9 mouse cellular contexts compared by ENCODE assay signal in the genomic region with DNA sequence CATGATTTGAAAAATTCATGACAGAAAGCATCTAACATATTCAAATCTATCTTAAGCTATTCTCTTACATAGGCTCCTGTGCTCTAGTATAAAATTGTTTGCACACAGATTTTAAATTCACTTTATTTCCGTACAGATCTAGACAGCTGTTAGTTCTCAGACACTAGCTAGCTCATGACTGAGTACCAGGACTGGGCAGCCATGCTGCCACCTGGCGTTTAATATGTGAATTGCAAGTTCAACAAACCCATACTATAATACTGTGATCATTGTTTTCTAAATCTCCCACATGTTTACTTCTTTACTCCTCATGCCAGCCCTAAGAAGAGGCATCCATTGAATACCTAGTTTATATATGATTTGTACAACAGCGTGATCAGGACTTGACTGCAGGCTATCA. TPM values are rescaled to one million over a fixed set of nuclear protein-coding genes. Genes with fewer than 3 reads are reported as not detected.
DNase-seq lines count a peak whose midpoint lies in the region; ATAC-seq lines count a peak whose summit lies in the region.
"Had no signal": no experiment of that assay in that cellular context is flagged by ENCODE, and none has a peak within 500 bp of the region (broad histone marks: within the 10 kb centered on the region; RNA-seq: fewer than 3 reads in every experiment).

No protein-coding gene starts in this region.

- no peaks in the 10 kb centered on the region for H3K36me3 ChIP-seq in neural tube, embryonic 15.5 days
- H3K36me3 ChIP-seq in forebrain, embryonic 11.5 days (ENCODE audit: control insufficient read depth, insufficient read depth, low read length): no peaks in the 10 kb centered on the region
- no peaks in the 10 kb centered on the region for H3K36me3 ChIP-seq in liver, embryonic 12.5 days
- H3K36me3 ChIP-seq: stomach, embryonic 15.5 days had no signal

- H3K9ac ChIP-seq in neural tube, embryonic 15.5 days (replicated peaks): no peak overlapping the region
- H3K9ac ChIP-seq in forebrain, embryonic 11.5 days (ENCODE audit: low read length): no peak overlapping the region
- H3K9ac ChIP-seq in liver, embryonic 12.5 days: no peak overlapping the region
- H3K9ac ChIP-seq: stomach, embryonic 15.5 days had no signal

- H3K27me3 ChIP-seq in neural tube, embryonic 15.5 days (replicated peaks): no peaks in the 10 kb centered on the region
- no peaks in the 10 kb centered on the region for H3K27me3 ChIP-seq in forebrain, embryonic 11.5 days (ENCODE audit: control insufficient read depth, insufficient read depth, low read length)
- H3K27me3 ChIP-seq in liver, embryonic 12.5 days (replicated peaks): no peaks in the 10 kb centered on the region
- H3K27me3 ChIP-seq: stomach, embryonic 15.5 days had no signal

- H3K4me1 ChIP-seq in neural tube, embryonic 15.5 days: no peaks in the 10 kb centered on the region
- H3K4me1 ChIP-seq in forebrain, embryonic 11.5 days (replicated peaks; ENCODE audit: control insufficient read depth, insufficient read depth, low read length): no peaks in the 10 kb centered on the region
- H3K4me1 ChIP-seq in liver, embryonic 12.5 days: no peaks in the 10 kb centered on the region
- H3K4me1 ChIP-seq: stomach, embryonic 15.5 days had no signal

- no peaks in the 10 kb centered on the region for H3K9me3 ChIP-seq in neural tube, embryonic 15.5 days (replicated peaks)
- H3K9me3 ChIP-seq in forebrain, embryonic 11.5 days (ENCODE audit: control insufficient read depth, low read length): no peaks in the 10 kb centered on the region; the same call in 1 of the 2 replicates
- H3K9me3 ChIP-seq in liver, embryonic 12.5 days (replicated peaks): no peaks in the 10 kb centered on the region
- H3K9me3 ChIP-seq: stomach, embryonic 15.5 days had no signal

- no peak overlapping the region for H3K4me3 ChIP-seq in neural tube, embryonic 15.5 days (replicated peaks)
- H3K4me3 ChIP-seq in forebrain, embryonic 11.5 days (ENCODE audit: low read depth, low read length): no peak overlapping the region
- no peak overlapping the region for H3K4me3 ChIP-seq in liver, embryonic 12.5 days
- H3K4me3 ChIP-seq: stomach, embryonic 15.5 days had no signal

- peak; percentile 38 for DNase-seq in neural tube, embryonic 10.5 days (ENCODE audit: extremely low spot score, low spot score)
- DNase-seq in adrenal gland, postnatal 25 days: peak; percentile 24
- DNase-seq in forebrain, embryonic 11.5 days (ENCODE audit: low spot score): peak; percentile 58
- DNase-seq in urinary bladder, adult 18-20 months (ENCODE audit: low spot score in 2 of 2): no peak

- no peak for ATAC-seq in neural tube, embryonic 15.5 days (ENCODE audit: low FRiP score)
- ATAC-seq in forebrain, embryonic 11.5 days (replicated peaks; ENCODE audit: low FRiP score): peak; percentile 88
- ATAC-seq in inflammation-experienced regulatory T-cells, adult 6 months: peak; percentile 92
- ATAC-seq in liver, embryonic 12.5 days: peak; percentile 71
- ATAC-seq in neutrophil, adult 5-6 weeks (ENCODE audit: extremely low read depth, insufficient number of reproducible peaks, low FRiP score, poor library complexity, severe bottlenecking): peak; percentile 98

- WGBS in neural tube, embryonic 15.5 days: 16% methylated on average over 3 of the region's 3 CpGs
- 23% methylated on average over 3 of the region's 3 CpGs for whole genome bisulfite sequencing in forebrain, embryonic 11.5 days
- 19% methylated on average over 3 of the region's 3 CpGs for WGBS in liver, embryonic 12.5 days (ENCODE audit: insufficient replicate concordance)

- no peak overlapping the region for H3K4me2 ChIP-seq in neural tube, embryonic 15.5 days
- H3K4me2 ChIP-seq in forebrain, embryonic 11.5 days (ENCODE audit: low read depth, low read length, severe bottlenecking): no peak overlapping the region
- no peak overlapping the region for H3K4me2 ChIP-seq in liver, embryonic 12.5 days
- H3K4me2 ChIP-seq: stomach, embryonic 15.5 days had no signal

- no peak overlapping the region for H3K27ac ChIP-seq in neural tube, embryonic 15.5 days (replicated peaks)
- H3K27ac ChIP-seq in forebrain, embryonic 11.5 days (ENCODE audit: low read depth, low read length): no peak overlapping the region
- no peak overlapping the region for H3K27ac ChIP-seq in liver, embryonic 12.5 days
- H3K27ac ChIP-seq: stomach, embryonic 15.5 days had no signal

RNA-seq across cellular contexts. Expression of gene D1Ertd622e, which starts 26.9 kb away (rescaled TPM):
- polyA plus RNA-seq in neural tube, embryonic 15.5 days (2015; fragmentation: Nextera tagmentation; extraction: Ambion mirVana): 53.4 and 63.0 TPM in 2 replicates
- total RNA-seq in adrenal gland, postnatal 25 days (2021): 18.2 and 23.7 TPM in 2 replicates
- polyA plus RNA-seq in forebrain, embryonic 11.5 days (2014; fragmentation: Nextera tagmentation; extraction: Ambion mirVana): 46.2 and 46.8 TPM in 2 replicates
- polyA plus RNA-seq in inflammation-experienced regulatory T-cells, adult 6 months (2017; shearing (Covaris generic)): 10 to 100 TPM in 2 of 3 experiments, 1 to 10 TPM in 1; 8.5 to 29.3 (median 10.3) TPM
- 41.7 and 42.4 TPM in 2 replicates for polyA plus RNA-seq in liver, embryonic 12.5 days (2016; fragmentation: Nextera tagmentation; extraction: Ambion mirVana)
- total RNA-seq in neutrophil, adult 5-6 weeks (2017): 141 and 153 TPM in 2 replicates

Comparison
In these comparisons a context has a peak if more than half of its experiments do, and no peak if none do; other contexts are left out.
1. DNase-seq: peak in neural tube, embryonic 10.5 days (single experiment), adrenal gland, postnatal 25 days (single experiment) and forebrain, embryonic 11.5 days (single experiment); none in urinary bladder, adult 18-20 months (0 of 2).